Mouse (Mus musculus) neural tube, embryonic 11.5 days (tissue): ENCODE data around the gene Ntng1. TPM values are rescaled to one million over a fixed set of nuclear protein-coding genes. Genes with fewer than 3 reads are reported as not detected.
A peak's percentile ranks its signal among the peaks of the same experiment; 100 is the strongest.

Source experiments
- ATAC-seq: fragments of 200-750 bp; cut with Nextera tagmentation; 2 replicates; pipeline ENCODE4 v1.8.0; 2017; ENCODE audit warnings: moderate number of reproducible peaks, mild to moderate bottlenecking, moderate TSS enrichment, moderate library complexity; ENCODE audit not compliant: insufficient read depth, low FRiP score, low TSS enrichment
- DNase-seq: peaks from one replicate; pipeline ENCODE4 v3.0.0-alpha.2; 2015; ENCODE audit warnings: low spot score
- H3K27ac ChIP-seq: fragments of 300-500 bp; sonication (generic); 2 replicates; pipeline ENCODE4 v1.5.1; 2014; ENCODE audit warnings: low read depth, mild to moderate bottlenecking, low read length
- H3K27me3 ChIP-seq: fragments of 300-500 bp; sonication (generic); 2 replicates; pipeline ENCODE4 v1.6.1; 2014; ENCODE audit warnings: mild to moderate bottlenecking, low read length, mixed read lengths; ENCODE audit not compliant: control insufficient read depth, insufficient read depth
- H3K36me3 ChIP-seq: fragments of 300-500 bp; sonication (generic); 2 replicates; pipeline ENCODE4 v1.6.1; 2014; ENCODE audit warnings: mild to moderate bottlenecking, low read length, moderate library complexity, mixed read lengths; ENCODE audit not compliant: control insufficient read depth, insufficient read depth
- H3K4me1 ChIP-seq: fragments of 300-500 bp; sonication (generic); 2 replicates; pipeline ENCODE4 v1.6.1; 2014; ENCODE audit warnings: low read length, mixed read lengths; ENCODE audit not compliant: control insufficient read depth, insufficient read depth
- H3K4me2 ChIP-seq: fragments of 300-500 bp; sonication (generic); 2 replicates; pipeline ENCODE4 v1.6.1; 2014; ENCODE audit warnings: low read depth, mild to moderate bottlenecking, moderate library complexity
- H3K4me3 ChIP-seq: fragments of 300-500 bp; sonication (generic); 2 replicates; pipeline ENCODE4 v1.5.1; 2014; ENCODE audit warnings: low read depth, low read length
- H3K9ac ChIP-seq: fragments of 300-500 bp; sonication (generic); 2 replicates; pipeline ENCODE4 v1.6.1; 2014; ENCODE audit warnings: mild to moderate bottlenecking, low read length
- H3K9me3 ChIP-seq: fragments of 300-500 bp; sonication (generic); 2 replicates; pipeline ENCODE4 v1.6.1; 2016; ENCODE audit warnings: low read length; ENCODE audit not compliant: control insufficient read depth
- WGBS: fragments of 180-500 bp; shearing (Covaris S2); extraction: QIAGEN DNeasy Blood & Tissue Kit; methylation state at CpG from one replicate; pipeline ENCODE4 v1.1.7; 2014; 5-methylcytosine and 5-hydroxymethylcytosine counted together
- polyA plus RNA-seq: library from polyadenylated mRNA; unstranded; fragments of >200 nt; fragmentation: Nextera tagmentation; extraction: Ambion mirVana; gene quantifications from 2 replicates; pipeline ENCODE4 v1.2.1, GENCODE M21; 2014

The Ntng1 gene
- polyA plus RNA-seq, 1 experiment from 2014 or later: 6.9 TPM

DNA sequence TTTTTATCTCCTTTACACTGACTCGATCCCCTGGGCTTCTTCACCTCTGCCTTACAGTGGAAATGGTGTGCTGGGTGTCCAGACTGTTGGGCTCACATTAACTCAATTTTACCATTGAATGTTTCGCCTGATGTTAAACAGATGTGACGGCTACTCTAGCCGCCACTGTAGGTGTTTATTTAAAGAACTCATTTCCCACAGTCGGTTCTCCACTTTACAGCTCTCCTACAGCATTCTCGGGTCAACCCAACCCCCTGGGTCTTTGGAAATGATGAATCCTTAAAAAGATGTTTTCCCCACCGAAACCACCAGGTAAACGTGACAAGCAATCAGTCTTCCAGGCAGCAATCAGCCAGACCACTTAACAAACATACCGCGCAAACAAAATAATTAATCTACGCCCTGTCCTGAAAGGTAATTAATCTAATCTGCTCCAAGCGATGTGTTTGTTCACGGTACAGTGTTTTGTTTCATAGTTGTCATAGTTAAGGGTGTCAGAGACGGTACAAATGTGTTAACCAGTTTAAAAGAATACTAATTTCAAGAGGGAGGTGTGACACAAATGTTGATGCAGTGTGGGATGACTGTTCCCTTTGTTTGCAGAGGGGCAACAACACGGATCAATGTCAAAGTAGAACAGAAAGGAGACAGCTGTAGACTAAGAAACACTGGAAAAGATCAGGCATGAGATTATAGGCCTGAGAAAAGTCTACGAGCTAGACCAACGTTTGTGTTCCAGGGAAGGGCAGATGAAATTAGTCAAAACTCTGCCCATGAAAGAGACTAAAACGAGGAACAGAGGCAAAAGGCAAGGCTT, 120.8 kb downstream of the Ntng1 start:
- H3K9me3 ChIP-seq: no peaks in the 10 kb centered on the region
- H3K4me1 ChIP-seq: no peaks in the 10 kb centered on the region
- no peak overlapping the region for H3K9ac ChIP-seq
- no peak overlapping the region for H3K4me2 ChIP-seq
- ATAC-seq (no peak), DNase-seq (peak; percentile 24)
- 46% methylated on average over 18 of the region's 18 CpGs for WGBS
- H3K4me3 ChIP-seq: no peak overlapping the region
- no peaks in the 10 kb centered on the region for H3K36me3 ChIP-seq
- H3K27ac ChIP-seq: no peak overlapping the region
- H3K27me3 ChIP-seq: no peaks in the 10 kb centered on the region

- WGBS: 79% methylated on average over 14 of the region's 14 CpGs
- H3K9ac ChIP-seq: no peak overlapping the region
- H3K27me3 ChIP-seq: no peaks in the 10 kb centered on the region
- no peak overlapping the region for H3K4me3 ChIP-seq
- ATAC-seq (no peak), DNase-seq (no peak)
- H3K27ac ChIP-seq: no peak overlapping the region
- H3K9me3 ChIP-seq: no peaks in the 10 kb centered on the region
- H3K36me3 ChIP-seq: no peaks in the 10 kb centered on the region
- no peaks in the 10 kb centered on the region for H3K4me1 ChIP-seq
- no peak overlapping the region for H3K4me2 ChIP-seq
These were observed 132.8 kb downstream of the Ntng1 start for GRCm38 (mm10) chr3:110010870-110011626.

- no peaks in the 10 kb centered on the region for H3K36me3 ChIP-seq
- no peaks in the 10 kb centered on the region for H3K4me1 ChIP-seq
- H3K27me3 ChIP-seq: no peaks in the 10 kb centered on the region
- H3K9me3 ChIP-seq: no peaks in the 10 kb centered on the region
- no peak overlapping the region for H3K4me3 ChIP-seq
- DNase-seq: no peak
- ATAC-seq: no peak
- H3K27ac ChIP-seq: no peak overlapping the region
- no peak overlapping the region for H3K4me2 ChIP-seq
- no peak overlapping the region for H3K9ac ChIP-seq
- whole genome bisulfite sequencing: 54% methylated on average over 2 of the region's 2 CpGs
These were observed 133.4 kb downstream of the Ntng1 start for GRCm38 (mm10) chr3:110010441-110010840.

GRCm38 (mm10) chr3:110000349-110000748, 143.5 kb downstream of the Ntng1 start:
- no peak for DNase-seq
- Histone ChIP-seq H3K27ac (no peak overlapping the region), H3K4me3 (no peak overlapping the region), H3K9me3 (no peaks in the 10 kb centered on the region), H3K9ac (no peak overlapping the region), H3K4me2 (no peak overlapping the region), H3K4me1 (no peaks in the 10 kb centered on the region), H3K36me3 (no peaks in the 10 kb centered on the region), H3K27me3 (no peaks in the 10 kb centered on the region)
- WGBS: 43% methylated on average over 5 of the region's 5 CpGs
- ATAC-seq: no peak

- ATAC-seq: no peak
- WGBS: 47% methylated on average over 4 of the region's 4 CpGs
- H3K27ac ChIP-seq: 0 out of 2 replicates have a peak overlapping the region, but pooled peaks have one; percentile 21
- no peak for DNase-seq
- no peaks in the 10 kb centered on the region for H3K27me3 ChIP-seq
- no peaks in the 10 kb centered on the region for H3K4me1 ChIP-seq
- no peaks in the 10 kb centered on the region for H3K36me3 ChIP-seq
- H3K9me3 ChIP-seq: no peaks in the 10 kb centered on the region
- H3K4me2 ChIP-seq: no peak overlapping the region
- no peak overlapping the region for H3K9ac ChIP-seq
- no peak overlapping the region for H3K4me3 ChIP-seq
These were observed 148.2 kb downstream of the Ntng1 start for GRCm38 (mm10) chr3:109995663-109996024.

- Histone ChIP-seq H3K27ac (no peak overlapping the region), H3K36me3 (no peaks in the 10 kb centered on the region), H3K9me3 (no peaks in the 10 kb centered on the region), H3K4me2 (no peak overlapping the region), H3K4me1 (no peaks in the 10 kb centered on the region), H3K27me3 (no peaks in the 10 kb centered on the region), H3K9ac (no peak overlapping the region), H3K4me3 (no peak overlapping the region)
- WGBS: 20% methylated on average over 6 of the region's 6 CpGs
- DNase-seq (peak; percentile 20), ATAC-seq (peak; percentile 86)
These were observed 148.7 kb downstream of the Ntng1 start for GRCm38 (mm10) chr3:109994978-109995662.

- Histone ChIP-seq H3K9me3 (no peaks in the 10 kb centered on the region), H3K27ac (no peak overlapping the region), H3K4me2 (no peak overlapping the region), H3K27me3 (no peaks in the 10 kb centered on the region), H3K9ac (no peak overlapping the region), H3K4me1 (no peaks in the 10 kb centered on the region), H3K36me3 (no peaks in the 10 kb centered on the region), H3K4me3 (no peak overlapping the region)
- 91% methylated on average over 2 of the region's 2 CpGs for WGBS
- no peak for DNase-seq
- no peak for ATAC-seq
These were observed 159.7 kb downstream of the Ntng1 start for GRCm38 (mm10) chr3:109984086-109984485.

DNA sequence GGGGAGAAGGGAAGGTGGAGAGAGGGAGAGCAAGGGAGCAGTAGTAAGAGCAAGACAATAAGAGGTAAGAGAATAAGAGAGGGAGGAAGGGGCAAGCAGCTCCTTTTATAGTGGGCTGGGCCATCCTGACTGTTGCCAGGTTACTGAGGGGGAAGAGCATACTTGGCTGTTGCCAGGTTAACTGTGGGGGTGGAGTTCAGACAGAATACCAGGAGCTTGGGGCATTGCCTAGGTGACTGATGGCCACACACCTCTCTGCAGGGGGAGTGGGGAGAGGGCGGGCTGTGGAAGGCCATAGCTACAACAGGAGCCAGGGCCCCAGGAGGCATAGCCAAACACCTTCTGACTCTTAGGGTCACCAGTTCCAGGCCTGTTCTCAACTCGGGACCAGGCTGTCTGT, 166.2 kb downstream of the Ntng1 start:
- WGBS: 53% methylated on average over 2 of the region's 2 CpGs
- no peak overlapping the region for H3K4me2 ChIP-seq
- peak; percentile 9 for DNase-seq
- H3K27me3 ChIP-seq: no peaks in the 10 kb centered on the region
- no peaks in the 10 kb centered on the region for H3K36me3 ChIP-seq
- H3K4me1 ChIP-seq: no peaks in the 10 kb centered on the region
- no peak for ATAC-seq
- H3K4me3 ChIP-seq: no peak overlapping the region
- H3K27ac ChIP-seq: no peak overlapping the region
- no peaks in the 10 kb centered on the region for H3K9me3 ChIP-seq
- no peak overlapping the region for H3K9ac ChIP-seq
